Mouse (Mus musculus): ENCODE data around the gene Ndufc2.
"Not testable (repeated sequence)": the region's sequence is repeated elsewhere in the genome, so short reads cannot be mapped to it uniquely, and the experiment has no call there.

The Ndufc2 gene

GRCm38 (mm10) chr7:97427296-97427695 lies 27.5 kb downstream of the Ndufc2 start:
- no peak for DNase-seq (ENCODE audit: low spot score)

GRCm38 (mm10) chr7:97427778-97428420 lies 28.1 kb downstream of the Ndufc2 start:
- no peak for DNase-seq (ENCODE audit: low spot score)

- DNase-seq (ENCODE audit: low spot score): no peak
These were observed 29.9 kb downstream of the Ndufc2 start for GRCm38 (mm10) chr7:97429705-97430104.

DNA sequence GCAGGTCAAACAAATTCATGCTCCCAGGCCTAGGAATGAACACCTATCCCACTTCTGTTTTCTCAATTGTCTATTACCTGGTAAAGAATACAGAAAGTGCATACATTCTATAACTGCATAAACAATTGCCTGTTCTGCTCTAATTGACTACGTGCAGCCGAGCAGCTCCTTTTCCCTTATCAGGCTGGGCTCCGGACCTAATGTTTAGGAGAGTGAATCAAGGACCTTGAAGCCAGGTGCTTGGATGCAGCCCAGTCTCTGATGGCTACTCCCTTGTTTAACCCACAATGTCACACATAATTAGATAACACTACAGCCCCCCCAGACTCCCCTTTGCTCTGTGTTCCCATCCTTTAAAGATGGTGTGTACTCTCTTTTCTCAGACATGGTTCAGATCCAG lies 33.7 kb downstream of the Ndufc2 start:
- DNase-seq (ENCODE audit: low spot score): not testable (repeated sequence)

DNA sequence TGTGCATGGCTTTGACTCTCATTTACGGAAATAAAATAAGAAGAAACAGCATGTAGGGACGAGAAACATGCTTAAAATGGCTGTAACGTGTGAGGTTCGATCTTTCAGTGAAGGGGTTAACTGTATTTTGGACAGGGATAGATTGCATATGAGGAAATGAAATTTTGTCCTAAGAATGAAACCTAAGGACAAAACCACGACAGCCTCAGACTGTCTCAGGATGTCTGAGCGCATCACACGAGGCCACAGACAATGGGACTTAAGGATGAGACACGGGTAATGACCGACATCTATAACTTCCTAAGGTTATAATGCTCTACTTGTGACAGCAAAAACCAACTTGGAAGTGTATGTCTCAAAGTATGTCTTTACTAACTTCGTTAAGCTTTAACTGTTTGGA lies 34.7 kb downstream of the Ndufc2 start:
- no peak for DNase-seq (ENCODE audit: low spot score)

- no peak for DNase-seq (ENCODE audit: low spot score)
These were observed 39.2 kb downstream of the Ndufc2 start for GRCm38 (mm10) chr7:97438986-97439385.

DNA sequence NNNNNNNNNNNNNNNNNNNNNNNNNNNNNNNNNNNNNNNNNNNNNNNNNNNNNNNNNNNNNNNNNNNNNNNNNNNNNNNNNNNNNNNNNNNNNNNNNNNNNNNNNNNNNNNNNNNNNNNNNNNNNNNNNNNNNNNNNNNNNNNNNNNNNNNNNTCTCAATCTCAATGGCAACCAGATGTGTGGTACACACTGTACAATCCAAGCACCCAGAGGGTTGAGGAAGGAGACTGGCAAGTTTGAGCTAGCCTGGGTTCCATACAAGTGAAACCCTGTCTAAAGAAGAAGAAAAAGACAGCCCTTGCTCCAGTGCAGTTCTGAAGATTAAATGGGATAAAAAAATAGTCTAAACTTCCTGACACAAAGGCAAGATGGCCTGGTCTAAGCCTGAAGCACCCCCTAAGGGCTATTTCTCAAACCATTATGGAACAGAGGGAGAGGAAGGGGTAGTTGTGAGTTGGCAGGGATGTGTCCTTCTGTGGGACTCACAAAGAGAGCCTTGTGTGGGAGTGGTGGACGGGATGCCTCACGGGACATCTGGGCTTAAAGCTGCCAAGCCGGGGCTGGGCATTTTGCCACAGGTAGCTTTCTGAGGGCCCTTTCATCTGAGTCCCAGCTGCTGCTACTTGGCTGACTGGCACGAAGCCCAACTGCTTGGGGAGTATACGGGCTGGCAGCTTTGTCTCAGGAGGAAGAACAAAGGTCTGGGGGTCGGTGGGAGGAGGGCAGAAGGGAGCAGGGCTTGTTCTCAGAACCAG lies 46.5 kb downstream of the Ndufc2 start:
- DNase-seq (ENCODE audit: low spot score): no peak

- DNase-seq (ENCODE audit: low spot score): no peak
These were observed 47.3 kb downstream of the Ndufc2 start for GRCm38 (mm10) chr7:97447050-97447531.

DNA sequence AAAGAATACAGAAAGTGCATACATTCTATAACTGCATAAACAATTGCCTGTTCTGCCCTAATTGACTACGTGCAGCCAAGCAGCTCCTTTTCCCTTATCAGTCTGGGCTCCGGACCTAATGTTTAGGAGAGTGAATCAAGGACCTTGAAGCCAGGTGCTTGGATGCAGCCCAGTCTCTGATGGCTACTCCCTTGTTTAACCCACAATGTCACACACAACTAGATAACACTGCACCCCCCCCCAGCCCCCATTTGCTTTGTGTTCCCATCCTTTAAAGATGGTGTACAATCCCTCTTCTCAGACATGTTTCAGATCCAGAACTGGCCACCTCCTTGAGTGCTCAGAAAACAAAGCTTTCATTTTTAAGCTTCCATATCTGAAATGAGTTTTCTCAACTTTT lies 51.2 kb downstream of the Ndufc2 start, which contains the start of gene Kctd14:
TSS of gene Kctd14 (plus strand) at position 301 of the 400 bp plus-strand sequence.
- DNase-seq (ENCODE audit: low spot score): not testable (repeated sequence)

DNA sequence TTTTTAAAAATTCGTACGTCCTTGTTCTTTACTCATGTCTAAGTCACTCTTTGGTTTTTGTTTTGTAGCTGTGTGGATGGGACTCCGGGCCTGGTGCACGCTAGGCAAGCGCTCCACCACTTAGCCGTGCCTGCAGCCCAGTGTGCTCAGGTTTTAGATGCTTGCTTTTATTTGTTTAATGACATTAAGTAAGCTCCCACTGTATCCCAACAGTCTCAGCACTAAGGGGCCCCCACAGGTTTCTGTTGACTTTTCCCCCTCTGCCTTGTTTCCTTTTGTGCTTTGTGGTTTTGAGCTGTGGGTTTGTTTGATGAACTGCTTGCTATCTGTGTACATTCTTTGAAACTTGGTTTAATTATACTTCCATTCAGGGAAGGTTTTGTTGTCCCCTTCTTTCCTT lies 52.4 kb downstream of the Ndufc2 start:
- DNase-seq (ENCODE audit: low spot score): no peak

DNA sequence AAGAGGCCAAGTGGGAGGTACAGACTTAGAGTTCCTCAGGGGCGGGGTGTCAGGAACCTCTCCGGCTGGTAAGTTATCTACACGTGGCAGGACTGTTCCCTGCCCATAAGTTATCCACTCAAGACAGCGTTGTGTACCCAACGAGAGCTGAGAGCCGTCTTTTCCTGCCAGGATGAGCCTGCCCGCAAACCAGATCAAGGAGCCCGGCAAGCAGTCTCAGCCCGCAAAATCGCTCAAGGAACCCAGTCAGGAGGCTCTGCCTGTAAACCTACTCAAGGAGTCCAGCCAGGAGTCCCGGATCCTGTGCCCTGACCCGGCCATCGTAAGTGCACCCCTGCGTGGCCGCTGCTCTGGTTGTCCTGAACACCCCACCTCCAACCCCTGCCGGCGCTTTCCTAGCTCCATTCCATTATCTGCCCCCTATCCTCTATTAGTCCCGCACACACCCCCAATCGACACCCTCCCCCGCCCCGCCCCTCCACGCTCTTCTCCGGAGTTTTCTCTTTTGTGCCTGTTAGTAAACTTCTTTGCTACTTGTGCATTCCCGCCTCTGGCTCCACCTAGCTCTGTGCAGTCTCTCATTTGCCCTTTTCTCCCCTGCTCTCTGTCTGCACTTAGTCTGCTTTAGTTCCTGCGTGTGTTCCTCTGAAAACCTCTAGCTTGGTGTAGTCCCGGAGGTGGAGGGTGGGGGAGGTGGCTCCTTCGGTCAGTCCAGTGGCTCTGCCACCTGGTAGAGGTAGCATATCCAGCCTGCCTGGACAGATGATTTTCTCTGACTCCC lies 53.5 kb downstream of the Ndufc2 start:
- peak; percentile 58 for DNase-seq (ENCODE audit: low spot score)

DNA sequence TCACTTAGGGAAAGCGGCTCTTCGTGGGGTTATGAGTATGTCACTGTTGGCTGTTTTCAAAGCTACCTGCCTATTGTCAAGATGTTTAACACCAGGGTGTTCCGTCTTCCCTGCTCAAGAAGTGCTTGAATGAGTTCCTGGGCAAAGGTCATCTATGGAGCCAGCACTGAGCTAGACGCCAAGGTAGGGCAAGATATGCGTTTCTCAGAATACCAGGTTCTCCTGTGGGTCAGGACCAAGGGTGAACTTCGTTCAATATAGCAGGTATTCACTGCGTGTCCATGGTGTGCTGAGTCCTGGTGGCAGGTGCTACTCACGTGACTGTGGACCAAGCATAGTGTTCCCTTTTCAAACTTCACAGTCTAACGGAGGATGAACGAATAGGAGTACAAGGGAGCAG lies 55.0 kb downstream of the Ndufc2 start:
- no peak for DNase-seq (ENCODE audit: low spot score)

- DNase-seq (ENCODE audit: low spot score): no peak
These were observed 55.8 kb downstream of the Ndufc2 start for GRCm38 (mm10) chr7:97455577-97455976.

Measured in spleen, adult 12 weeks (tissue).